In genomic region chr16:32130190-32130826, GRCm38 (mm10) we compare ENCODE assay signal across 8 mouse cellular contexts. TPM values are rescaled to one million over a fixed set of nuclear protein-coding genes. Genes with fewer than 3 reads are reported as not detected.
DNase-seq lines count a peak whose midpoint lies in the region; ATAC-seq and TF ChIP-seq lines count a peak whose summit lies in the region.

No protein-coding gene starts in this region.

- no peaks in the 10 kb centered on the region for H3K27me3 ChIP-seq in testis, adult 2 months (ENCODE audit: control insufficient read depth, insufficient read depth, low read length)
- H3K27me3 ChIP-seq in heart, embryonic 15.5 days: no peaks in the 10 kb centered on the region
- no peaks in the 10 kb centered on the region for H3K27me3 ChIP-seq in limb, embryonic 13.5 days
- no peaks in the 10 kb centered on the region for H3K27me3 ChIP-seq in cerebellum, adult 2 months (ENCODE audit: control insufficient read depth, insufficient read depth, low read length)

- peak overlapping the region; percentile 53 for H3K4me3 ChIP-seq in testis, adult 2 months (ENCODE audit: control insufficient read depth, low read depth, low read length)
- H3K4me3 ChIP-seq in heart, embryonic 15.5 days: peak overlapping the region; percentile 38
- H3K4me3 ChIP-seq in limb, embryonic 13.5 days: no peak overlapping the region
- H3K4me3 ChIP-seq in cerebellum, adult 2 months (replicated peaks; ENCODE audit: insufficient read depth, low read depth, low read length): no peak overlapping the region

- H3K4me2 ChIP-seq in heart, embryonic 15.5 days: peak overlapping the region; percentile 57
- H3K4me2 ChIP-seq in limb, embryonic 13.5 days (replicated peaks): peak overlapping the region; percentile 38

- ATAC-seq in heart, embryonic 15.5 days (replicated peaks; ENCODE audit: insufficient number of reproducible peaks, insufficient read depth, low FRiP score, low read depth): 0 out of 2 replicates have a peak, but pooled peaks have one; percentile 43
- ATAC-seq in limb, embryonic 13.5 days (ENCODE audit: low FRiP score, low read depth): no peak

- no peak for DNase-seq in testis, postnatal 10 days (ENCODE audit: low spot score)
- peak; percentile 87 for DNase-seq in naive thymus-derived CD4-positive, alpha-beta T cell, adult 2 months (ENCODE audit: low read depth)
- DNase-seq in cerebellum, adult 2 months: no peak
- DNase-seq in ovary, postnatal 36 days (ENCODE audit: low spot score): no peak
- DNase-seq in cerebellum, postnatal 36 days: no peak

- 56% methylated on average over 16 of the region's 16 CpGs for WGBS in heart, embryonic 15.5 days
- 67% methylated on average over 16 of the region's 16 CpGs for WGBS in limb, embryonic 13.5 days
- 76% methylated on average over 16 of the region's 16 CpGs for WGBS in cerebellum, adult 2 months

- no peaks in the 10 kb centered on the region for H3K9me3 ChIP-seq in heart, embryonic 15.5 days (replicated peaks)
- no peaks in the 10 kb centered on the region for H3K9me3 ChIP-seq in limb, embryonic 13.5 days

- peak overlapping the region; percentile 1; the same call in 1 of the 2 replicates for H3K27ac ChIP-seq in testis, adult 2 months (ENCODE audit: control insufficient read depth, insufficient read depth, low read depth, low read length)
- H3K27ac ChIP-seq in heart, embryonic 15.5 days: peak overlapping the region; percentile 52
- H3K27ac ChIP-seq in limb, embryonic 13.5 days: no peak overlapping the region
- H3K27ac ChIP-seq in cerebellum, adult 2 months (ENCODE audit: insufficient read depth, low read length): no peak overlapping the region

- peak overlapping the region; percentile 38; the same call in 1 of the 2 replicates for H3K9ac ChIP-seq in heart, embryonic 15.5 days
- no peak overlapping the region for H3K9ac ChIP-seq in limb, embryonic 13.5 days

- no peak for TF ChIP-seq POLR2A in testis, adult 2 months (IDR thresholded peaks at IDR 0.05; ENCODE audit: control insufficient read depth, low read depth, low read length)
- TF ChIP-seq POLR2A in cerebellum, adult 2 months (IDR thresholded peaks at IDR 0.05; ENCODE audit: borderline replicate concordance, insufficient read depth, low read length): no peak

- H3K4me1 ChIP-seq in testis, adult 2 months (ENCODE audit: control insufficient read depth, insufficient read depth, low read length): peaks cover 12% of the 10 kb centered on the region
- no peaks in the 10 kb centered on the region for H3K4me1 ChIP-seq in heart, embryonic 15.5 days (replicated peaks)
- no peaks in the 10 kb centered on the region for H3K4me1 ChIP-seq in limb, embryonic 13.5 days
- no peaks in the 10 kb centered on the region for H3K4me1 ChIP-seq in cerebellum, adult 2 months (ENCODE audit: control insufficient read depth, insufficient read depth, low read length)

- no peak for TF ChIP-seq CTCF in testis, adult 2 months (IDR thresholded peaks at IDR 0.05; ENCODE audit: control insufficient read depth, insufficient read depth, insufficient replicate concordance, low read depth, low read length)
- TF ChIP-seq CTCF in cerebellum, adult 2 months (IDR thresholded peaks at IDR 0.05; ENCODE audit: borderline replicate concordance, insufficient read depth, low read depth, low read length): no peak

- H3K36me3 ChIP-seq in testis, adult 2 months (ENCODE audit: control insufficient read depth, insufficient read depth, low read length): no peaks in the 10 kb centered on the region
- H3K36me3 ChIP-seq in heart, embryonic 15.5 days: no peaks in the 10 kb centered on the region
- H3K36me3 ChIP-seq in limb, embryonic 13.5 days: no peaks in the 10 kb centered on the region

RNA-seq across cellular contexts. Expression of gene Cep19, which starts 30.7 kb away (rescaled TPM):
- 33.5 and 33.9 TPM in 2 replicates for polyA plus RNA-seq in testis, adult 2 months (2012; rRNA removed)
- 19.1 and 19.2 TPM in 2 replicates for polyA plus RNA-seq in heart, embryonic 15.5 days (2015; fragmentation: Nextera tagmentation; extraction: Ambion mirVana)
- 30.0 and 33.2 TPM in 2 replicates for polyA plus RNA-seq in limb, embryonic 13.5 days (2015; fragmentation: Nextera tagmentation; extraction: Ambion mirVana)
- 45.4 and 46.9 TPM in 2 replicates for polyA plus RNA-seq in cerebellum, adult 2 months (2012; rRNA removed)

RNA-seq across cellular contexts. Expression of gene Pigx, which starts 30.8 kb away (rescaled TPM):
- 7.6 and 8.5 TPM in 2 replicates for polyA plus RNA-seq in testis, adult 2 months (2012; rRNA removed)
- 60.1 and 64.3 TPM in 2 replicates for polyA plus RNA-seq in heart, embryonic 15.5 days (2015; fragmentation: Nextera tagmentation; extraction: Ambion mirVana)
- 124 and 126 TPM in 2 replicates for polyA plus RNA-seq in limb, embryonic 13.5 days (2015; fragmentation: Nextera tagmentation; extraction: Ambion mirVana)
- 27.6 and 30.3 TPM in 2 replicates for polyA plus RNA-seq in cerebellum, adult 2 months (2012; rRNA removed)

RNA-seq across cellular contexts. Expression of gene Nrros, which starts 35.1 kb away (rescaled TPM):
- polyA plus RNA-seq in testis, adult 2 months (2012; rRNA removed): 4.1 and 4.5 TPM in 2 replicates
- 7.6 and 18.4 TPM in 2 replicates for polyA plus RNA-seq in heart, embryonic 15.5 days (2015; fragmentation: Nextera tagmentation; extraction: Ambion mirVana)
- 12.3 and 14.3 TPM in 2 replicates for polyA plus RNA-seq in limb, embryonic 13.5 days (2015; fragmentation: Nextera tagmentation; extraction: Ambion mirVana)
- polyA plus RNA-seq in cerebellum, adult 2 months (2012; rRNA removed): 4.1 and 4.8 TPM in 2 replicates

RNA-seq across cellular contexts. Expression of gene Bex6, which starts 49.3 kb away (rescaled TPM):
- polyA plus RNA-seq in testis, adult 2 months (2012; rRNA removed): 1.6 and 1.9 TPM in 2 replicates
- polyA plus RNA-seq in heart, embryonic 15.5 days (2015; fragmentation: Nextera tagmentation; extraction: Ambion mirVana): 0.42 TPM in 1 of 2 replicates, not detected in the other
- 0.36 TPM in 1 of 2 replicates, not detected in the other for polyA plus RNA-seq in limb, embryonic 13.5 days (2015; fragmentation: Nextera tagmentation; extraction: Ambion mirVana)
- not detected in 2 replicates for polyA plus RNA-seq in cerebellum, adult 2 months (2012; rRNA removed)

RNA-seq across cellular contexts. Expression of gene Pak2, which starts 51.2 kb away (rescaled TPM):
- 6.9 and 7.3 TPM in 2 replicates for polyA plus RNA-seq in testis, adult 2 months (2012; rRNA removed)
- 21.8 and 23.8 TPM in 2 replicates for polyA plus RNA-seq in heart, embryonic 15.5 days (2015; fragmentation: Nextera tagmentation; extraction: Ambion mirVana)
- polyA plus RNA-seq in limb, embryonic 13.5 days (2015; fragmentation: Nextera tagmentation; extraction: Ambion mirVana): 30.0 and 32.3 TPM in 2 replicates
- 22.0 and 22.5 TPM in 2 replicates for polyA plus RNA-seq in cerebellum, adult 2 months (2012; rRNA removed)

Comparison
In these comparisons a context has a peak if more than half of its experiments do, and no peak if none do; other contexts are left out.
1. H3K27ac ChIP-seq: peak in testis, adult 2 months (single experiment) and heart, embryonic 15.5 days (single experiment); none in limb, embryonic 13.5 days (single experiment) and cerebellum, adult 2 months (single experiment).
2. H3K4me3 ChIP-seq: peak in testis, adult 2 months (single experiment) and heart, embryonic 15.5 days (single experiment); none in limb, embryonic 13.5 days (single experiment) and cerebellum, adult 2 months (single experiment).